Mouse (Mus musculus): ENCODE measurements around the gene Setdb1. TPM values are rescaled to one million over a fixed set of nuclear protein-coding genes. Genes with fewer than 3 reads are reported as not detected.
A peak's percentile ranks its signal among the peaks of the same experiment; 100 is the strongest.

Setdb1 gene
- polyA plus RNA-seq, 1 experiment from 2014 or later, result 52.0 TPM

GRCm38 (mm10) chr3:95291041-95291440 lies 66.0 kb downstream of the Setdb1 start:
- H3K4me2 ChIP-seq, result no peak overlapping the region
- H3K4me1 ChIP-seq (ENCODE audit: insufficient read depth), result no peaks in the 10 kb centered on the region
- H3K4me3 ChIP-seq (ENCODE audit: low read depth, low read length), result no peak overlapping the region
- H3K9ac ChIP-seq, result no peak overlapping the region
- DNase-seq, result no peak
- H3K27me3 ChIP-seq (ENCODE audit: insufficient read depth, low read length), result no peaks in the 10 kb centered on the region
- H3K36me3 ChIP-seq (ENCODE audit: insufficient read depth), result peaks cover 63% of the 10 kb centered on the region
- H3K9me3 ChIP-seq (ENCODE audit: low read depth, low read length), result no peaks in the 10 kb centered on the region
- whole genome bisulfite sequencing, result 81% methylated on average over 4 of the region's 4 CpGs
- no peak for TF ChIP-seq CTCF (IDR thresholded peaks at IDR 0.05; ENCODE audit: low read depth)
- no peak overlapping the region for H3K27ac ChIP-seq (ENCODE audit: low read depth)
- ATAC-seq (ENCODE audit: insufficient read depth), result no peak

- DNase-seq (no peak), ATAC-seq (ENCODE audit: insufficient read depth) (no peak)
- H3K4me3 ChIP-seq (ENCODE audit: low read depth, low read length), result no peak overlapping the region
- no peaks in the 10 kb centered on the region for H3K9me3 ChIP-seq (ENCODE audit: low read depth, low read length)
- peaks cover 58% of the 10 kb centered on the region for H3K36me3 ChIP-seq (ENCODE audit: insufficient read depth)
- no peaks in the 10 kb centered on the region for H3K4me1 ChIP-seq (ENCODE audit: insufficient read depth)
- no peak overlapping the region for H3K4me2 ChIP-seq
- H3K27me3 ChIP-seq (ENCODE audit: insufficient read depth, low read length), result no peaks in the 10 kb centered on the region
- H3K27ac ChIP-seq (ENCODE audit: low read depth), result no peak overlapping the region
- 63% methylated on average over 6 of the region's 6 CpGs for WGBS
- TF ChIP-seq CTCF (IDR thresholded peaks at IDR 0.05; ENCODE audit: low read depth), result no peak
- H3K9ac ChIP-seq, result no peak overlapping the region
Observed at GRCm38 (mm10) chr3:95290156-95290555, 66.8 kb downstream of the Setdb1 start.

GRCm38 (mm10) chr3:95289419-95289818 lies 67.6 kb downstream of the Setdb1 start:
- H3K27ac ChIP-seq (ENCODE audit: low read depth), result no peak overlapping the region
- H3K9me3 ChIP-seq (ENCODE audit: low read depth, low read length), result no peaks in the 10 kb centered on the region
- H3K9ac ChIP-seq, result no peak overlapping the region
- DNase-seq, result no peak
- WGBS, result 85% methylated on average over 4 of the region's 4 CpGs
- H3K4me1 ChIP-seq (ENCODE audit: insufficient read depth), result no peaks in the 10 kb centered on the region
- no peak overlapping the region for H3K4me2 ChIP-seq
- H3K27me3 ChIP-seq (ENCODE audit: insufficient read depth, low read length), result no peaks in the 10 kb centered on the region
- peaks cover 51% of the 10 kb centered on the region for H3K36me3 ChIP-seq (ENCODE audit: insufficient read depth)
- TF ChIP-seq CTCF (IDR thresholded peaks at IDR 0.05; ENCODE audit: low read depth), result no peak
- ATAC-seq (ENCODE audit: insufficient read depth), result no peak
- H3K4me3 ChIP-seq (ENCODE audit: low read depth, low read length), result no peak overlapping the region

GRCm38 (mm10) chr3:95287541-95287940 lies 69.5 kb downstream of the Setdb1 start:
- no peak overlapping the region for H3K4me2 ChIP-seq
- peaks cover 35% of the 10 kb centered on the region for H3K36me3 ChIP-seq (ENCODE audit: insufficient read depth)
- H3K9ac ChIP-seq, result 0 out of 2 replicates have a peak overlapping the region, but pooled peaks have one; percentile 6
- H3K9me3 ChIP-seq (ENCODE audit: low read depth, low read length), result no peaks in the 10 kb centered on the region
- no peaks in the 10 kb centered on the region for H3K27me3 ChIP-seq (ENCODE audit: insufficient read depth, low read length)
- peaks cover 3% of the 10 kb centered on the region; the same call in 1 of the 2 replicates for H3K4me1 ChIP-seq (ENCODE audit: insufficient read depth)
- no peak overlapping the region for H3K27ac ChIP-seq (ENCODE audit: low read depth)
- WGBS, result 80% methylated on average over 3 of the region's 3 CpGs
- no peak for TF ChIP-seq CTCF (IDR thresholded peaks at IDR 0.05; ENCODE audit: low read depth)
- H3K4me3 ChIP-seq (ENCODE audit: low read depth, low read length), result no peak overlapping the region
- ATAC-seq (ENCODE audit: insufficient read depth), result no peak
- DNase-seq, result no peak

GRCm38 (mm10) chr3:95286510-95286909 lies 70.5 kb downstream of the Setdb1 start:
- no peak overlapping the region for H3K4me2 ChIP-seq
- WGBS, result 85% methylated on average over 7 of the region's 7 CpGs
- H3K4me3 ChIP-seq (ENCODE audit: low read depth, low read length), result no peak overlapping the region
- H3K36me3 ChIP-seq (ENCODE audit: insufficient read depth), result peaks cover 31% of the 10 kb centered on the region
- H3K27me3 ChIP-seq (ENCODE audit: insufficient read depth, low read length), result no peaks in the 10 kb centered on the region
- H3K9ac ChIP-seq, result no peak overlapping the region
- no peak for ATAC-seq (ENCODE audit: insufficient read depth)
- DNase-seq, result no peak
- peaks cover 3% of the 10 kb centered on the region; the same call in 1 of the 2 replicates for H3K4me1 ChIP-seq (ENCODE audit: insufficient read depth)
- H3K27ac ChIP-seq (ENCODE audit: low read depth), result no peak overlapping the region
- no peaks in the 10 kb centered on the region for H3K9me3 ChIP-seq (ENCODE audit: low read depth, low read length)
- TF ChIP-seq CTCF (IDR thresholded peaks at IDR 0.05; ENCODE audit: low read depth), result no peak

- no peak overlapping the region for H3K27ac ChIP-seq (ENCODE audit: low read depth)
- no peaks in the 10 kb centered on the region for H3K9me3 ChIP-seq (ENCODE audit: low read depth, low read length)
- 66% methylated on average over 5 of the region's 5 CpGs for WGBS
- no peak for TF ChIP-seq CTCF (IDR thresholded peaks at IDR 0.05; ENCODE audit: low read depth)
- H3K4me3 ChIP-seq (ENCODE audit: low read depth, low read length), result no peak overlapping the region
- peaks cover 29% of the 10 kb centered on the region for H3K36me3 ChIP-seq (ENCODE audit: insufficient read depth)
- no peak overlapping the region for H3K4me2 ChIP-seq
- ATAC-seq (ENCODE audit: insufficient read depth) (no peak), DNase-seq (no peak)
- no peak overlapping the region for H3K9ac ChIP-seq
- peaks cover 3% of the 10 kb centered on the region; the same call in 1 of the 2 replicates for H3K4me1 ChIP-seq (ENCODE audit: insufficient read depth)
- H3K27me3 ChIP-seq (ENCODE audit: insufficient read depth, low read length), result no peaks in the 10 kb centered on the region
Observed at GRCm38 (mm10) chr3:95286011-95286410, 71.0 kb downstream of the Setdb1 start.

GRCm38 (mm10) chr3:95285390-95285789 lies 71.6 kb downstream of the Setdb1 start:
- Histone ChIP-seq H3K4me2 (no peak overlapping the region), H3K9me3 (ENCODE audit: low read depth, low read length) (no peaks in the 10 kb centered on the region), H3K27me3 (ENCODE audit: insufficient read depth, low read length) (no peaks in the 10 kb centered on the region), H3K36me3 (ENCODE audit: insufficient read depth) (peaks cover 22% of the 10 kb centered on the region; the same call in 1 of the 2 replicates), H3K9ac (no peak overlapping the region), H3K27ac (ENCODE audit: low read depth) (no peak overlapping the region), H3K4me3 (ENCODE audit: low read depth, low read length) (no peak overlapping the region), H3K4me1 (ENCODE audit: insufficient read depth) (peaks cover 5% of the 10 kb centered on the region; the same call in 1 of the 2 replicates)
- ATAC-seq (ENCODE audit: insufficient read depth) (no peak), DNase-seq (no peak)
- 88% methylated on average over 5 of the region's 5 CpGs for WGBS
- TF ChIP-seq CTCF (IDR thresholded peaks at IDR 0.05; ENCODE audit: low read depth), result no peak
